Mouse (Mus musculus): ENCODE results near the gene Vamp5.

Gene Vamp5

DNA sequence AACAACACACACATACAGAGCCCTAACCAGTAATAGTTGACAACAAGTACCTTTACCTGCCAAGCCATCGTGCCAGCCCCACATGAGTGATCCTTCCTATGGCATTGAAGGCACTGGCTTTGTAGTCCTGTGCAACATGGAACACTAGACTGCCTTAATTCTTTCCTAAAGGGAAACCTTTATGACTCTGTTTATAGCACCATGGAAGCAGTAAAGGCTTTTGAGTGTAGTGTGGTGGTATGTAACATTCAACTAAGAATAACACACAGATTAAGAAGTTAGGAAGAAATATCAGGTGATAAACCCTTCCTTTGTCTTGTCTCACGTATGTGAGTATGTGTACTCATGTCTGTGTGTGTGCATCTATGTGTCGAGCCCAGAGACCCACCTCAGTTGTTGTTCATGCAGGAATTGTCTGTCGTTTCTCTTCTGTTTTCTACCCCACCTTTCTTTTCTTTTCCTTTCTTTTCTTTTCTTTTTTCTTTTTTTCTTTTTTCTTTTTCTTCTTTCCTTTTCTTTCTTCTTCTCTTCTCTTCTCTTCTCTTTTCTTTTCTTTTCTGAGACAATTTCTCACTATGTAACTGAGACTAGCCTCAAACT, 13.3 kb downstream of the Vamp5 start, which contains the start of gene Rnf181:
Gene Rnf181 (minus strand): TSS at position 113 of the 600 bp plus-strand sequence.
- no peak for DNase-seq (ENCODE audit: inconsistent ontology term)

DNA sequence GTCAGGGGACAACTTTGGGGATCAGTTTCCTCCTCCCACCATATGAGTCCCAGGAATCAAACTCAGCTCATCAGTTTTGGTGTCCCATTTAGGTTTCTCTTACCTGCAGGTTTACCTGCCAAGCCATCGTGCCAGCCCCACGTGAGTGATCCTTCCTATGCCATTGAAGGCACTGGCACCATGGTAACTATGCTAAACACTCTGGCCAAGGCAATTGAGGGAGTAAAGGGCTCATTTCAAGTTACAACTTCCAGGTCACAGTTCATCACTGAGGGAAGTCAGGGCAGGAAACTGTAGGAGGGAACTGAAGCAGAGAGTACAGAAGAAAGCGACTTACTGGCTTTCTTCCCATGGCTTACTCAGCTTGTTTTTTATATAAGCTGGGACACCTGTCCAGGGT, 14.0 kb downstream of the Vamp5 start:
- DNase-seq (ENCODE audit: inconsistent ontology term), result no peak

- no peak for DNase-seq (ENCODE audit: inconsistent ontology term)
Measured at GRCm38 (mm10) chr6:72364985-72365384, 15.3 kb downstream of the Vamp5 start.

- DNase-seq (ENCODE audit: inconsistent ontology term), result no peak
Measured at GRCm38 (mm10) chr6:72364009-72364408, 16.3 kb downstream of the Vamp5 start.

- DNase-seq (ENCODE audit: inconsistent ontology term), result peak; percentile 94
Measured at GRCm38 (mm10) chr6:72362132-72363028, 17.9 kb downstream of the Vamp5 start.

GRCm38 (mm10) chr6:72361121-72361551, 19.1 kb downstream of the Vamp5 start:
- no peak for DNase-seq (ENCODE audit: inconsistent ontology term)

DNA sequence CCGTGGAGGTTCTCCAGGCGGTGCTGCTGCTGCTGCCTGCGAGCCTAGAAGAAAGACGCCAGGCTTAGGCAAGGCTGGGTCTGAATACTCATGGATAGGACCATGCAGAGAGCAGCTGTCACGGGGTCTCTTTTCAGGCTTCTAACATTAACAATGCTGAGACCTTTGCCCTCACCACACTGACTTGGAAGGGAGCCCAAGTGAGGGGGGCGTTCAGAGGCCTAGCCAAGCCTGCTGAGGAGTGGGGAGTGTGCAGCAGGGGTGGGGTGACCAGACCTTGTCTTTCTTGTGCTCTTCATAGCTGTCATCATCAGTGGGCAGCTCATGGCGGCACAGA, 19.7 kb downstream of the Vamp5 start:
- no peak for DNase-seq (ENCODE audit: inconsistent ontology term)

DNA sequence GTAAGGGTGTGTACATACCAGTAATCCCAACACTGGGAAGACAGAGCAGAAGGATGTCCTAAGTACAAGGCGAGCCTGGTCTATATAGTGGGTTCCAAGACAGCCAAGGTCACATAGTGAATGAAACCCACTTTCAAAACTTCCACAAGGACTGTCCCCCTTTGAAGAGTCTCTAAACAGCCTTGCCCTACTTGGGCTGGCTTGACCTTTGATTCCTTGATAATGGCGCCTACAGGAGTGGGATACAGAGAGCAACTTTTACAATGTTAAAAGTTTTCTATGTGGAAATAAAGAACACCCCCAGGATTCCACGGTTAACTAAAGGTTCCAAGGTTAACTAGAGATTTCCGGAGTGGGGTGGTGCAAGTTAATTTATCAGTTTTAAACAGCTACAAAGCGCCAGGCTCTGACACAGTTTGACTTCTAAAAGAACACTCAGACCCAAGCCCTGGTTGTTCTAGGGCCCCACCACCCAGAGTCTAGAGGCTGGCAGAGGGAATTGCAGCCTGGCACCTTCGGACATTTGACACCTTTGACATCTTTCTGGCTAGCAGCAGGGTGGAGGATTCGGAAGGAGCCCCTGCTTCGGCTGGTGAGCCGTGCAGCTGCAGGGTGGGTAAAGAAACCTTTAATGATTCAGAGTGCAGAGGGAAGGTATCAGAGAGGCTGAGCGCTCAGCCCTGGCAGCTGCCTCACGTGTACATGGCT, 20.2 kb downstream of the Vamp5 start:
- no peak for DNase-seq (ENCODE audit: inconsistent ontology term)

DNA sequence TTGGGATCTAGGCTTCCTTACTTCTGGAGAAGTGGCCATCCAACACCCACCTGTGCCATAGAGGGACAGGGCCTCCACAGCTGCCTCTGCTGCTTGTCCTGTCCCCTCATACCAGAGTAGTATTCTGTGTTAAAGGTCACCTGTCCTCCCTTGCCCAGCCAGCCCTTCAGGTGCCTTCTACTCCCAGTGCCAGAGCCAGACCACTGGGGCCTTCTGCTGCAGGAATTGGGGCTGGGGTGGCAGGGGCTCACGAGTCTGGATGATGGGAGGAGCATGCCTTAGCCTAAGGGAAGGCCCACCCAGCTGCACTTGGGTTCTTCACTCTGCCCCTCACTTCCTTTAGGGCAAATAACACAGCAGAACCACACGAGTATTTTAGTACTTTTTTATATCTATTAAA, 20.9 kb downstream of the Vamp5 start:
- DNase-seq (ENCODE audit: inconsistent ontology term), result no peak

- no peak for DNase-seq (ENCODE audit: inconsistent ontology term)
Measured at GRCm38 (mm10) chr6:72358086-72358764, 22.0 kb downstream of the Vamp5 start.

DNA sequence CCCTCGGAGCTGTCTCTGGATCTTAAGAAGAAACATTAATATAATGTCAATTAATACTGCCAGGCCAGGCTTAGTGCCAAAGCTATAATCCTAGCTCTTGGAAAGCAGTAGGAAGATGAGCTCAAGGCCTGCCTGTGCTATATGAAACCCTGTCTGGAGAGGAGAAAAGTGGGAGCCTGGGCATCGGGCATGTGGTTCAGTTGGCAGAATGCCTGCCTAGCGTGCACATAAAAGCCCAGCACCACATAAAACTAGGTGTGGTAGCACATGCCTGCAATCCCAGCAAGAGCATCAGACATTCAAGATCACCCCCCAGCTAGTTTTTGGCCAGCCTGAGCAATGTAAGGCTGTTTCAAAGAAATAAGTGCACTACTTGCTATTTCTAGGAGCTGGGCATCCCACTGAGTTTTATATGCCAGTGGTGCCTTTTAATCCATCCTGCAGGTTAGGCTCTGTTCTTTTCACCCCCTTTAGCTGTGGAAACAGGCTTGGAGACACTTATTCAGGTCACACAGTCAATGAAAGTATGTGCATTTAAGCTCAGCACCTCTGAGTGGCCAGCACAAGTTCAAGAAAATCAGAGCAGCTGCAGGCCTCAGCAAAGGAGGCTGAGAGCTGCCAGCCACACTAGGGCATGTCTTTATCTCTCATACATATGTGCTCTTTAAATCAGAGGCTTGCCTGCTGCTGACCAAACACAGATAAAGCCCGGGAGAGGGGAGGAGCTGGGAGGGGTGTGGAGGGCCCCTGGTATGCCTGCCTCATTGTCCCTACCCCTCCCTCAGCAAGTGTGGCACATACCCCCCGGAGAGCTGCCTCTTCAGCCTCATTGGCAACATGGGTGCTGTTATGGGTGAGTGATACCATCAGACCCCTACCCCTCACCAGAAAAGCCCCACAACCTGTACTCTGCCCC, 22.8 kb downstream of the Vamp5 start:
- DNase-seq (ENCODE audit: inconsistent ontology term), result no peak

DNA sequence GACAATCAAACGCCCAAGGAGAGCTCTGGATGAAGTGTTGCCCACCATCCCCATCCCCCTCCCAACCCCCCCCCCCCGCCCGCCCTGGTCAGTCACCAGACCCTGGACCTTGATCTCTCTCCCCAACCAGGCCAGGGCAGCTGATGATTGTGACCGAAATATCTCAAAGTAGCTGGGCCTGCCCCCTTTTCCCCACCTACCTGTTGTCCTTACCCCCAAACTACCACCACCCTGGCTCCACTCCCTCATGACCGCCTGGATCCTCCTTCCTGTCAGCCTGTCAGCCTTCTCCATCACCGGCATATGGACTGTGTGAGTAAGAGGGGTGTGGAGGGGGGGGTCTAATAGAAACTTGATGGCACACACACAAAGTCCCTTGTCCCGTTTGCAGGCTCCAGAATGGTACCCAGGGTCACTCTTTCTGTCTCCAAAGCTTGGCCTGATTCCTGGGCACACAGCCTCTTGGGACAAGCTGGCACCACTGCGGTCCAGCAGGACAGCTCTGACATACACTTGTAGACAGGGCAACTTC, 24.2 kb downstream of the Vamp5 start:
- no peak for DNase-seq (ENCODE audit: inconsistent ontology term)

- DNase-seq (ENCODE audit: inconsistent ontology term), result peak; percentile 91
Measured at GRCm38 (mm10) chr6:72355066-72355911, 25.0 kb downstream of the Vamp5 start, which contains the start of gene Tmem150a. TSS of gene Tmem150a (plus strand) at chr6:72355447.

DNA sequence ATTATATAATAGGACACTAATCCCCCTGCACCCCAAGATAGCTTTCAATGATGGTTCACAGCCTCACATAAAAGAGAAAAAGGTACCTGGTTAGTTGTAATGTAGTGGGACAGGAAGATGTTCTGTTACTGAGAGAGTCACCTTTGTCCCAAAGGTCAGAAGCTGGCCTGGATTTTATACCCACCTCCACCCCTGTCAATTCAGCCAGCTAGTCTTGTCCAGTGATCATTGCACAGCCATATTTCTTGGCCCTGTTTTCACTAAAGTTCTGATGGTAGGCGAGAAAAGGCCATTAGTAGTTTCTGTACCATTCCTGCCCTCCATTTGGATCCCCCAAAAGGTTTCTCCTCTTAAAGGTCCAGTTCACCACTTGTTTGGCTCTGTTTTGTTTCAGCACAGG, 26.2 kb downstream of the Vamp5 start:
- no peak for DNase-seq (ENCODE audit: inconsistent ontology term)

DNA sequence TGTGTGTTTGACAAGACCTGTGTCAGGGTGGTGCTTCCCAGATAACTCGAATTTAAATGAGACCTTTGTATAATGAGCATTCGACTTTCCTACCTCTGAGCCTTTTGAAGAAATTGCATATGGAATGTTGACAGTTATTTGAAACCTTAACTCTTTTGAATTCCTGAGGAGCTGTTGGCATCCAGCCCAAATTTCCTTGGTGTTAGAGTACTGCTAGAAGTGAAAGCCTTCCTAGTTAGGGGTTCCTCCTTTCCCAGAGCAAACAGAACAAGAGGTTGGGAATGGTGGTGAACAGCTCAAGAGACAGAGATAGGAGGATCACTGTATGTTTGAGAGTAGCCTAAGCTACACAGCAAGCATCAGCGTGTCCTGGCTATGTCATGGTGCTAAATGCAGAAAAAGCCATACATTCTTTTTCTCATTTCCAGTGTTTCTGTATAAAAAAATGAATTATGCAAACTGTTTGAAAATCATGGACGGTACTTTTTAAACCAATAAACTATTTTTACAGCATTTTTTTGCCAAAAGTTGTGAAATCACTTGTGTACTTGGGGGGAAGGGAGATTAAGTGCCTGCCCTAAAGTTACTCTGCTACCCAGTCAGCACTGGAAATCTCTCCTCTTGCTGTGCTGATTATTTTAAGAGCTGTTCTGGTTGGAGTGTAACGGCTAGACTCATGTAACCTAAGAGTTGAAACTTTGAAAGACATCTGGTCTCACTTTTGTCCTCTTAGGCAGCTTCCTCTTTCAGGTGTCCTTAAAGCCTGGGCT, 27.4 kb downstream of the Vamp5 start:
- no peak for DNase-seq (ENCODE audit: inconsistent ontology term)

GRCm38 (mm10) chr6:72350214-72350613, 30.1 kb downstream of the Vamp5 start:
- DNase-seq (ENCODE audit: inconsistent ontology term), result no peak

DNA sequence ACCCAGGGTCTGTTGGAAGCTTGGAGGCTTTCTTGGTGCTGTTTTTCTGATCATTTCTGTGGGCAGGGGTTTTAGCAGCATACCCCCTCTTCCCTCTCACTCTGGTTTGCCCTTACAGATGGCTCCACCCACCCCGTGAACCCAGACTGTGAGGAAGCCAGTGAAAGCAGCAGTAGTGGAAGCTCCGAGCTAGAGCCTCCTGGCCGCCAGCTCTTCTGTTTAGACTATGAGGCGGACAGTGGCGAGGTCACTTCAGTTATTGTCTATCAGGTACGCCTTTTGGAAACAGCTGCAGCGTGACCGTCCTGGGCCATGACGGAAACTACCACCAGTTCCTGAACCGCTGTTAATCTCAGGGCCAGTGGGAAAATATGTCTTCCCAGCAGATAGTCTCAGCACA, 31.9 kb downstream of the Vamp5 start:
- DNase-seq (ENCODE audit: inconsistent ontology term), result no peak

- DNase-seq (ENCODE audit: inconsistent ontology term), result peak; percentile 80
Measured at GRCm38 (mm10) chr6:72347166-72347941, 32.9 kb downstream of the Vamp5 start, which contains the start of gene 0610030E20Rik. TSS of gene 0610030E20Rik (plus strand) at chr6:72347317.

Measured in Muller cell, postnatal 12 days (primary cell).